Mouse (Mus musculus) kidney, postnatal 4 days (tissue): ENCODE measurements around the gene Nr0b2.
"Not testable (repeated sequence)": the region's sequence is repeated elsewhere in the genome, so short reads cannot be mapped to it uniquely, and the experiment has no call there.

Experiments used
- DNase-seq, 2 experiments: peaks; one replicate each; pipeline ENCODE4 v3.0.0; 2021; ENCODE audit warnings: mixed read lengths in 2 of 2

The Nr0b2 gene

DNA sequence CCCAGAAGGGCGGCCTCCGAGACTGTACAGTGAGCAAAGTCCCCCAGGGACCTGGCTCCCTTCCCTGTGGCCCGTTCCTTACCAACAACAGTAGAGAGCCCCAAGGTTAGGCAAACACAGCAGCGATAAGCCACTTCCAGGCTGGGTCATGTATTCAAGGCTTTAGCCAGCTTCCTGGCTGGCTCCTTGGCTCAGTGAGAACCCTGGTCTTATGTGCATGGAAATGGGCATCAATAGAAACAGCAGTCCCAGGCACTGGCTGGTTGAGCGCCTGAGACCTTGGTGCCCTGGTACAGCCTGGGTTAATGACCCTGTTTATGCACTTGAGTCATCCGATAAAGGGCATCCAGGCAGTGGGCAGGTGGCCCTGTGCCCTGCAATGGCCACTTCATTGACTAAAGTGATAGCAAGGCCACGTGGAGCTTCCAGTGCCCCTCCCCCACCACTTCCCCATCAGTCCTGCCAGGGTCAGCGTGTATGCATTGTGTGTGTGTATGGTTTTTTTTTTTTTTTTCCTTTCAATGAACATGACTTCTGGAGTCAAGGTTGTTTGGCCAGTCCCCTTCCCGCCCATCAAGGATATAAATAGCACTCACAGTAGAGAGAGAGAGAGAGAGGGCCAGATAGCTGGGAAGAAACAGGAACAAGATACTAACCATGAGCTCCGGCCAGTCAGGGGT lies at the start of gene Nr0b2:
TSS of gene Nr0b2 (plus strand) at position 609 of the 680 bp plus-strand sequence.
- DNase-seq: peak in 1 of 2 experiments; percentile 21

DNA sequence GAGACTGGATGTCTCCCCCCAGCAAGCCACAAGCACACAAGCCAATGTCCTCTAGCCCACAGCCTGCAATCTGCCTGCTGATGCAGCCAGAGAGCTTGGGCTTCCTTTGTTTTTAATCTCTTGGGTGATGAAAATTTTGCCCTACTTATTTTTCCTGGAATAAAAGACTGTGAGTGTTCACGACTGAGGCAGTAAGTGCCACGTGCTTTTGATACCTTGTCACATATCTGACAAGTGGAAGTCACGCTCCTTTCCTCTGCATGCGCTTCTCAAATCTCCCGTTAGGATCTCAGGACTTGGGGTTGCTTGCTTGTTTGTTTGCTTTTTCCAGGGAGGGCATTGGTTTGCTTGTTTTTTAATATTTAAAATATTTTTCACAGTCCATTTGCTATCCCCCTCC lies 48.9 kb upstream of the Nr0b2 start:
- no peak for DNase-seq

DNA sequence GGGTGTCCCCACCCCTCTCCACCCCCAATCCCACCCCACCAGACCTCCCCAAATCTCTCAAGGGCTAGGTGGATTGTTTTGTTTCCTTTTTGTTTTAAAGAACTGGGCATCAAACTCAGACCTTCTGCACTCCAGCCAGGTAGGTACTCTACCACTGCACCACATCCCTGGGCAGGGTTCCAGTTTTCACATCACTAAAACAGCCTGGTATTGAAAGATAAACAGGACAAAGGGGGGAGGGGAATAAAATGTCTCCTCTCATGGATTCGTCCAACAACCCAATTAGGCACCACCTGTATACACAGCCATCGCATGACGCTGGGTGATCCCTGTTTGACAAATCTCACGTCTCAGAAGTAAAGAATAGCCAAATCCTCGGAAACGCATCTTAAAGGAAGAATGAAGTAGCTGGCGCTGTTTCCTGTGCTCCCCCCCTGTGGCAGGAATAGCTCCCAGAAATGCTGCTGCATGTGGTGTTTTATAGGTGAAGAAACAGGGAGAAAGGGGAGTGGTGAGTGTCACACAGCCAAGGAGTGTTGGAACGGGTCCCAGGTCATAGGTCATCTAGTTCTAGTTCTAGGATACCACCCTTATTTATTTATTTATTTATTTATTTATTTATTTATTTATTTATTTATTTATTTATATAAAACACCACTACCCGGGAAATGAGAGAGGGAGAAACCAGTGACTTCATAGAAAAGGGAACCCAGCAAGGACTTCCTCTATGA lies 48.3 kb upstream of the Nr0b2 start:
- no peak for DNase-seq

DNA sequence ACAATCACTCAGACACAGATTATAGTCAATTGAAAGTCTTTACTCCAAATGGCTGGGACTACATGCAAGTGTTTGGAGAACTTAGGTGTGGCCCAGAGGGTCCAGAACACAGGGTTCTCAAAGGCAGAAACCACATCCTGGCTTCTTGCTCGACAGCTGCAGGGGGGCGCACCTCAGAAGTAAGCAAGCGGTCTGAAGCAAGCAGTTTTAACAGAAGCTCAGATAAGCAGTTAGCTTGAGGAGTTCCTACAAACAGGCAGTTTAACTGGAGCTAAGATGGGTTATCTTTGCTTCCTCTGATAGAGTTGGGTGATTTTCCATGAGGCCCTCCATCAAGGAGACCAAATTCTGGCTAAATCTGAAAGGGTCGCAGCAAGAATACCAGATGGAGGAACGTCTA lies 46.6 kb upstream of the Nr0b2 start:
- no peak for DNase-seq

DNA sequence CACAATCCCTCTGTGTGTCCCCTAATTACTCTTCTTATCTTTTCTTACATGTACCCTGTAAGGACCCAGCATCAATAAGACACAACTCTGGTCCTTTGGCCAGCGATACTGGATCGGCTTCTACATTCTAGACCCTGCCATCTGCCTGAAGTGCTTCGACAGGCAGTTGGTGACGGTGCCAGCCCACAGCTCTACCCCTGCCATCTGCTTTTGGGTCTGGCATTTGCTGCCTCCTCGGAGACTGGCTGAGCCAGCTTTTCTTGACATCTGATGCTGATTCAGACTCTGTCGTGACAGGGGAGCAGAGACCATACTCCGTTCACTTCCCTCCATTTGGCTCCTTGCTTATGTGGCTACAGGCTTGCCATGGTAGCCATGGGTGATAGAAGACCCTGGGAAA lies 44.2 kb upstream of the Nr0b2 start:
- DNase-seq: no peak

DNA sequence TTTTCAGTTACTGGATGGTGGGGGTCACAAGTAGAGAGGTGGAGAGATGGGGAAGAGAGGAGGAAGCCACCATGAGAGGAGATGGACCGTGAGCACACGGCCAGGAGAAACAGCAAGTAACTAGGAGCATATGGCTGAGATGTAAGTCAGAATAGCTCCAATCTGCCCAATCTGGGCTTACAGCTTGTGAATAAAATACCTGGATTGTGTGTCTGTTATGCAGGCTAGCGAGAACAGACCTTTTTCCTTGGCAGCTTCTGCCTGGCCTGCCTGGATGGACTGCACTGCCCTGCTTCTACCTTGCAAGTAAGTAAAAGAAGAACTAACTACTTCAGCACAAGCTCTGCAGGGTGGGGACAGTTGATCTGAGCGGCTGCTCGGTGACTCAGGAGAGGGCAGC lies 42.1 kb upstream of the Nr0b2 start:
- no peak for DNase-seq

DNA sequence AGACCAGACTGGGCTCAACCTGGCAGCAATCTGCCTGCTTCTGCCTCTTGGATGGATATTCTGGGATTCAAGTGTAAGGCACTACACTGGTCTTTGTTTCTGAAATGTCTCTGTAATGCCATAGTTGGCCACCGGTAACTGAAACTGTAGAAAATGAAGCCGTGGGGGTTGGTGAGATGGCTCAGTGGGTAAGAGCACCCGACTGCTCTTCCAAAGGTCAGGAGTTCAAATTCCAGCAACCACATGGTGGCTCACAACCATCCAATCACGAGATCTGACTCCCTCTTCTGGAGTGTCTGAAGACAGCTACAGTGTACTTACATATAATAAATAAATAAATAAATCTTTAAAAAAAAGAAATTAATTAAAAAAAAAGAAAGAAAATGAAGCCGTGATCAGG lies 40.7 kb upstream of the Nr0b2 start:
- DNase-seq: not testable (repeated sequence)

DNA sequence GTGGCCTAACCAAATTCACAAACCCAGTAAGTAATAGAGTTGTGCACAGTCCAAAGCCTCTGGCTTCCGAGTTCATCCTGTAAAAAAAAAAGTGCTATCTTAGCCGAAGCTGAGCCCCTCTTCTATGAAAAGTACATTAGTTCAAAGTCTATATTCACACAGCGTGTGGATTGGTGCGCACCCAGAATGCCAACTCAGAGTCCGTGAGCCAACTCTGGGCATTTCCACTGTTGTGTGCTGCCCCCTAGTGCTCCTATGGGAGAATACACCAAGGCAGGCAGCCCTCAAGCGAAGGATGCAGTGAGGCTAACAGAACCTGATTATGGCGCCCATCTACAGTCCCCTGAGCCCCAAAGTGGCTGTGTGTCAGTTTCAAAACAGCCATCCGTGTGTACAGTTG lies 40.2 kb upstream of the Nr0b2 start:
- peak; percentile 80 to 84 for DNase-seq

DNA sequence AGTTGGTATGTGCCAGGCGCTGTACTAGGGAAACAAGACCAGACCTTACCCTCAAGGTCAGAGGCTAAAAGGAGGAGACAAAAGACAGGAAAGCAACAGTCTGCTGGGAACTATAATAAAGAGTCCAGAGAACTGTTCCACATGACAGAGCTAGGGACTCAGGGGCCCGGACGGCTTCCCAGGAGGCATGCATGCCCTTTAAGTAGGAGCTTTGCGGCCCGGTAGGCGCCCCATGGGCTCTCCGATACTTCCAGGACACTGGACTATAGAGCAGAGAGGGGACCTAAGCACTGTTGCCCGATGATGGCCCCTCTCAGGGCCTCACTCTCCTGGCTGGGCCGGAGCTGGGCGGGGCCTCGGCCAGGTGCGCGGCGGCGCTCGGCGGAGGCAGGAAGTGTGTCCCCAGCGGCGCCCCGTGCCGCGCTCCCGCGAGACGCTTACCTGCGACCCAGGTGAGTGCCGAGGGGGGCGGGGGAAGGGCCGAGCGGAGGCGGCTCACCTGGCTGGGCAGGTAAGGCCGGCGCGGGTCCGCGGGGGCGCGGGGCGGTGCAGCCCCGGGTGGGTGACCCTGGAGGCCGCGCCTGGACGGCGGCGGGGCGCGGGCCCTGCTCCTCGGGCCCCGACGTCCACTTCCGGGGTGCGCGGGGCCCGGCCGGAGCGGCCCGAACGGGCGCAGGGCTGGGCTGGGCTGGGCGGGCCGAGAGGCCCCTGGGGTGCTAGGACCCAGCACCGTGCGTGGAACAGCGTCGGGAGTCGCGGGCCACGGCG lies 34.4 kb upstream of the Nr0b2 start, which contains the start of gene Kdf1:
TSS of gene Kdf1 (plus strand) at position 363 of the 768 bp plus-strand sequence.
- DNase-seq: peak; percentile 77 to 89

DNA sequence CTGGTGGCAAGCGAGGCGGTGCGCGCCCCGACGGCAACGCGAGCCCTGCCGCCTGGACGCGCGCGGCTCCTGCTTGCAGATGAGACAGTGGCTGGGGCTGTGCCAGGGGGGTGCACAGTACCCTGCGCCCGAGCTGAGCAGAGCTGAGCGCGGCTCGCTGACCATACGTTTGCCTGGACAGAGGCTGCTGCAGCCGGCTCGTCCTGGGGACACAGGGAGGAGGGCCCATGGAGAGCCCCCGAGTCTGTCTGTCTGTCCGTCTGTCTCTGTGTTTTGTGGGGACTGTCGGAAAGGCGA lies 33.9 kb upstream of the Nr0b2 start:
- DNase-seq: peak in 1 of 2 experiments; percentile 67

DNA sequence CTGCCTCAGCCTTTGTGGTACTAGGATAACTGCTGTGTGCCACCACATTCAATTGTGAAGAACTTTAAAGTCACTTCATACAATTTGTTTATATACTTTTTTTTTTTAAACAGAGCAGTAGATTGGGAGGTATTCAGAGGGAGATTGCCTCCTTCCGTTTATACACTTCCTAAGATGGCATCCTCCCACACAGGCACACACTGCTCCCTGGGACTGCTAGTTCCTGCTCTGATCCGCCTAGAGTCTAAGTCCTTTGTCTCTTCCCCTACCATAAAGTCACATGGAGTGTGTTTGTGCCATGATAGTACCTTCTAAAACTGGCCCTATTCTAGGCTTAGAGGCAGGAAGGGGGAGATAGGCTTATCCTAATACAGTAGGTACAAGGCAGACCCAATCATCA lies 31.7 kb upstream of the Nr0b2 start:
- DNase-seq: no peak

DNA sequence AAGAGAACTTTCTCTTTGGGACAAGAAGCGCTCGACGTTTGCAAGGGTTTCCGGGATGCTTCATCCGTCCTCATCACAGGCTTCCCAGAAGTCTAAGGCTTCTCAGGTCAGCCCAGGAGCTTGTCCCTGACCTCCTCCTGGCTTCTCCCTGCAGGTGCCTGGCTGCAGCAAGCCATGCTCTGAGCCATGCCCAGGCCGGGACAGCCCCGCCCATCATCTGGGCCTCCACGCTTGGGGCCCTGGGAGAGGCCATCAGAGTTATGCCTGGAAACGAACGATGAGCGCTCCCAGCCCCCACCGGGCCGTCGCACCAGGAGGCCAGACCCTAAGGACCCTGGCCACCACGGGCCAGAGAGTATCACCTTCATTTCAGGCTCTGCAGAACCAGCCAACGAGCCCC lies 25.4 kb upstream of the Nr0b2 start:
- DNase-seq: no peak

DNA sequence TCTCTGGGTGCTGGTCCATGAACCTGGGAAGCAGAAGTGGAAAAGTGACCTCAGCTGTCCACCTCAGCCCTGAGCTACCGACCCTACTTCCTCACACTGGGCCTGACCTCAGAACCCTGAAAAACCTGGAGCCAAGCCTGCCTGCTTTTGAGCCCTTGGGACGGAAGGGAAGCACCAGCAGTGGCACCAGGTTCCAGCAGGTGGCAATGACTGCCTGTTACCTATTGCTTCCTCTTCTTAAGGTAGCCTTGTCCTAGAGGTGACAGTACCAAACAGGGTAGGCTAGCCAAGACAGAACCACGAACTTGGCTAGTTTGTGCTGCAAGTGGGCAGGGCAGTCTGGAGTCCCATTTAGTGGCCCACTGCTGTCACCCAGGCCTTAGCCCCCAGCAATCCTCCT lies 20.4 kb upstream of the Nr0b2 start:
- no peak for DNase-seq

DNA sequence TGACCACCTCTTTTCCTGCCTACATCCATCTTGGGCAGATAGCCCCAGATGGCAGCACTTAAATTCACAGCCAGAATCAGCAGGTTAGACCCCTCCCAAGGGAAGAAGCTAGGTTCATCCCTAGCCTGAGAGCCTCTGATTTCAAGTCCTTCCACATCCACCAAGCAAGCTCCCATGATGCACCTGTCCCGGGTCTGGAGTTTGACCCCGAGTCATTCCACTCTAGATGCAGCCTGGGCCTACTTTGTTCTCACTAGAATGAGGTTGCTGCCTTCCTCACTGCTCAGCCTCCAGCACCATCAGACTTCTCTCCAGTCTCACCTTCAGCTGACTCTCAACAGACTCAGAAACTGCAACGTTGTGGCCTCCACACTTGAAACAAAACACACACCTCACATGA lies 17.1 kb upstream of the Nr0b2 start:
- no peak for DNase-seq

DNA sequence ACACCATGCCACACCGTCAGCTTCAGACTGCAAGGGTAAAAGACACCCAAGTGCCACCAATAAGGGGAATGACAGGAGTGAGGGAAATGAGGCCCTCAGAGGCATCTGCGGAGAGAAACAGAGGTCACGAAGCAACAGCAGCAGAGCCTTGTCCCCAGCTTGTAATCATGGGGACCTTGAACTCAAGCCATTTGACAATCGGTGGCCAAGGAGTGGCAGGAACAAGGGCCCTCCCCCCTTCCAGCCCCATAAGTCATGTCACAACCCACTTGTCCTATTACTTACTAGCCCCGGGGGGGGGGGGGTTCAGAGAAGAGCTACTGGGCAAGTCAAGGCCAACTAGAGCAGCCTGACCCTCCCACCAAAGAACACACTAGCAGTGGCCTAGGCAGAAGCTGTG lies 16.5 kb upstream of the Nr0b2 start:
- DNase-seq: no peak

DNA sequence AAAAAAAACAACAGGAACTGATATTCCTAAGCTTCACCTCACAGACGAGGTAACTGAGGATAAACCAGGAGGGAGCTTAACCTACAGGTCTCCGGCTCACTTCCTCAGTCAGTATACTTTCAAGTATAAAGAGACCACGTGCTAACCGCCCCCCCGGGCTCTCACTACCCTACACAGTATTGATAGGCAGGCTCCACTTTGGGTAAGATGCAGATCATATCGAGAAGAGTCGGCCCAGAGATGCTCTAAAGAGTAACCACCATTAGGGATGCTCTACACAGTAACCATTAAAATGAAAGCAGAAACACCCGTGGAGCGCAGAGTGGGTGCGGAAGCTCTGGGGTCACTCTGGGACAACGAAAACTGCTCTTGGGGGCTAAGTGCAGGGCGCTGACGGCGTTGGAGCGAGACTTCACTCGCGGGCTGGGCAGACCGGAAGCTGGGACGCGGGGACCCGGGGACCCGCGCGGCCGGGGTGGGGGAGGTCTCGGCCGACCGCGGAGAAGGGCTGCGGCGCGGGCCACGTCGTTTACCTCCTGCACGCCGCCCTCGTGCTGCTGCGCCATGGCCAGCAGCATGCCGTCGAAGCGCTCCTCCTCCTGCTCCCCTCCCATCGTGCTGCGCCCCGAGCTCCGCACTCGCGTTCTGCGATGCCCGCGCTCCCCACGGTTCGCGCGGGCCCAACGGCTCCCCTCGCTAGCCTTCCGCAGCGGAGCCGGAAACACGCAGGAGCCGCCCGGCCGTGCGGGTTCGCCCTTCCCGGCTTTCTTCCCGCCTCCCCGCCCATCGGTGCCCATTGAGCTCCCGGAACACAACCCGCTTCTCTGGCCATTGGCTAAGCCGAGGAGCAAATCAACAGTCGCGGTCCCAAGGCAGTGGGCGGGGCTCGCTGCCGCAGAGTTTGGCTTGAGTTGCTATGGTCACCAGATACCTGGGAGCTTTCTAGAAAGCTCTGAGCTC lies 7.6 kb upstream of the Nr0b2 start, which contains the start of gene Nudc:
TSS of gene Nudc (minus strand) at position 725 of the 960 bp plus-strand sequence.
- DNase-seq: peak; percentile 95 to 97

DNA sequence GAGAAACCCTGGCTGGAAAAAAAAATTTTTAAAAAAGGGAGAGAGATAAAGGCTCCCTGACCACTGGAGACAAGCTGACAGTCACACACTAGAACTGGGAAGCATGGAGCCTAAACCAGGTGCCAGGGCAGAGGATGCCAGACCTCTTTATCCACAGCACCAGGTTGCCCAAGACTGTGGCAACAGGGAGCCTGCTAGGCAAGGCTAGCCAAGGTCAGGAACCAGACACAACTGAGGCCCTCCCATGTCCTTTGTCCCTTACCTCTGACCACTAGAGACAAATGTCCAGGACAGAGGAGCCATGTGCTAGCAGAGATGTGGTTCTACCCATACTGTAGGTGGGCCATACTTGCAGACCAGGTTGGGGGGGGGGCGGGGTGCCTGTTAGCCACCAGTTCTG lies 1.1 kb upstream of the Nr0b2 start:
- DNase-seq: no peak

DNA sequence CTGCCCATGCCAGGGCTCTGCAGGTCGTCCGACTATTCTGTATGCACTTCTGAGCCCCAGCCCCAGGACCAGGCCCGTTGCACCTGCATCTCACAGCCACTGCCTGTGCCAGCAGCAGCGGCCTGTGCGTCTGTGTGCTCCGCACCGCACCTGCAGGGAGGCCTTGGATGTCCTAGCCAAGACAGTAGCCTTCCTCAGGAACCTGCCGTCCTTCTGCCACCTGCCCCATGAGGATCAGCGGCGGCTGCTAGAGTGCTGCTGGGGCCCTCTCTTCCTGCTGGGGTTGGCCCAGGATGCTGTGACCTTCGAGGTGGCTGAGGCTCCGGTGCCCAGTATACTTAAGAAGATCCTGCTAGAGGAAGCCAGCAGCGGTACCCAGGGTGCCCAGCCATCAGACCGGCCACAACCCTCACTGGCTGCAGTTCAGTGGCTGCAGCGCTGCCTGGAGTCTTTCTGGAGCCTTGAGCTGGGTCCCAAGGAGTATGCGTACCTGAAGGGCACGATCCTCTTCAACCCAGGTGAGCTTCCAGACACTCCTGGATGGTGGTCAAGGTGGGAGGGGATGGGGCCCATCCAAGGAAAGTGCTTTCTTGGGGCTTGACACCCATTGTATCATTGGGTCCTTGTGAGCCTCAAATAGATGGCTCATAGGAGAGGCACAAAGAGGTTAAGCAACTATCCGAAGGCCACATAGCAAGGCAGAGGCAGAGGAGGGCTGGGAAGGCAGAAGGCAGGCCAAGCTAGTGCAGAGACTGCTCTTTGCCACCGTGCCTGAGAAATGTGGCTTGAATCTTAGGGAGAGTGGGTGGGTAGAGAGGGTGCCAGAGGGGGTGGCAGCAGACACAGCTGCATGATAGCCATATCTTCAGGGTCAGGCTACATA lies 513 bp downstream of the Nr0b2 start:
- no peak for DNase-seq

DNA sequence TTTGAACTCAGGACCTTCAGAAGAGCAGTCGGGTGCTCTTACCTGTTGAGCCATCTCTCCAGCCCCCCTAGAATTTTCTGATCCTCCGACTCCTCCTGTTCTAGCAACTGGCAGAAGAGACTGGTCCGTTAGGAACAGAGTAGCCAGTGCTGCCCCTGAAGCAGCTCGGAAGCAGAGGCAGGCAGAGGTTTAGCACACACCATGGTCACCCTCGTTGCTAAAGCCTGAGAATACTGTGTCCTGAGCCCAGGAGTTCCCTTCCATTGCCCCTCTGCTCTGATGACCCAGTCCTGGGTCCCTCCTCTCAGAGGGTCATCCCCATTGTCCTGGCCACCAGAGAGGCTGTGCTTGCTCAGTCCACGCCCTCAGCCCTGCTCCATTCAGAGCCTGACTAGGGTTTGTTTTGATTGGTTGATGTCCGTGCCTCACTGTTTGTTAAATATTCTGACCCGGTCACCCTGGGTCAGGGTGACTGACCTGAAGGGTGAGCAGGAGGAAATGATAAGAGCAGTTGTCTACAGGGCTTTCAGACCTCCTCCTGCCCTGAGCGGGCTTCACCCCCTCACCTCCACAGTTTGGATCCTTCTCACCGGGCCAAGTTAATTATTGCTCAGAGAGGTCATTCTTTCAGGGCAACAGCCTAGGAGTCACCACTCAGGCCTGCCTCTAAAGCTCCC lies 4.0 kb downstream of the Nr0b2 start:
- DNase-seq: peak in 1 of 2 experiments; percentile 26

DNA sequence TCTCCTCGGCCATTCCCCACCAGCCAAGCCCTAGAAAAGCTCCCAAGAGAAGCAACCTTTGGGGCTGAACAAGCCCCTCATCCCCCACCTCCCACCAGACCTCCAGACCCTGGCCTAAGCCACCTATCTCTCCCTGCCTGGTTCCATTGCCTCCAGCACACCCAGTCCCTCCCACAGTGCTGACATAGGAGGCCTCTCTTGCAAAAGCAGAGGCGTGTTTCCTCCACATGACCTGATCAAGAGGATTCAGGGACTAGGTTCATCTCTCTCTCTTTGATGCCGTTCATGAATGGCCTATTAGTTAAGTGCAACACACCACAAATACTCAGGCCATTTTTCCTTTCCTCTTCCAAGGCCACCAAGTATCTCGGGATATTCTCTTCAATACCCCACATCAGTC lies 6.7 kb downstream of the Nr0b2 start:
- no peak for DNase-seq

DNA sequence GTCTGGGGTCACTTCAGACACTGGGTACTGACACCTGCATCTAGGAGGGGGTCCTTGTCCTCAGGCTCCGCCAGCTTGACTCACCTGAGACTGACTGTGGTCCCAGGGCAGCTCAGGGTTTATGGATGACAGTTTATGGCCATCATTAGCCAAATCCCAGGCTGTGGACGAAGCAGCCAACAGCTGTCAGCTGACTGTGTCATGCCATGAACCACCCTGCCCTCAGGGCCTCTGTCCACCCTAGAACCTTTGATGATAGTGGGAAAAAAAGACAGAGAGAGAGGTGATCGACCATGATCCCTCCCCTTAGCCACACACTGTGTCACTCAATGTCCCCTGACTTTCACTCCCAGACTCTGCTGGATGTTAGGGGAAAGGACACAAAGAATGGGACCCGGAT lies 8.4 kb downstream of the Nr0b2 start:
- no peak for DNase-seq
